In genomic region chr7:79313519-79314059, GRCm38 (mm10) we compare ENCODE assay signal across 8 mouse cellular contexts. TPM values are rescaled to one million over a fixed set of nuclear protein-coding genes. Genes with fewer than 3 reads are reported as not detected.
DNase-seq lines count a peak whose midpoint lies in the region; ATAC-seq and TF ChIP-seq lines count a peak whose summit lies in the region.
"Had no signal": no experiment of that assay in that cellular context is flagged by ENCODE, and none has a peak within 500 bp of the region (broad histone marks: within the 10 kb centered on the region; RNA-seq: fewer than 3 reads in every experiment).

No protein-coding gene starts in this region.

- no peaks in the 10 kb centered on the region for H3K9me3 ChIP-seq in G1E (replicated peaks)
- H3K9me3 ChIP-seq in forebrain, embryonic 13.5 days (replicated peaks): no peaks in the 10 kb centered on the region
- no peaks in the 10 kb centered on the region for H3K9me3 ChIP-seq in liver, embryonic 16.5 days (replicated peaks; ENCODE audit: control insufficient read depth, low read length)
- H3K9me3 ChIP-seq: neural tube, embryonic 12.5 days had no signal

- peaks cover 92% of the 10 kb centered on the region for H3K4me1 ChIP-seq in G1E (ENCODE audit: insufficient read depth, low read depth, low read length)
- H3K4me1 ChIP-seq in forebrain, embryonic 13.5 days: peaks cover 84% of the 10 kb centered on the region
- peaks cover 54% of the 10 kb centered on the region for H3K4me1 ChIP-seq in liver, embryonic 16.5 days (ENCODE audit: control insufficient read depth, low read depth, low read length)

- peak overlapping the region; percentile 46 for H3K27ac ChIP-seq in forebrain, embryonic 13.5 days
- H3K27ac ChIP-seq in liver, embryonic 16.5 days (ENCODE audit: low read length): peak overlapping the region; percentile 65

- peak; percentile 15 for DNase-seq in CD4-positive, CD25-positive, alpha-beta regulatory T cell, adult 2 months (ENCODE audit: low read depth, low spot score)
- peak; percentile 63 for DNase-seq in G1E (ENCODE audit: low spot score)
- no peak for DNase-seq in layer of hippocampus, adult 9-11 months
- no peak for DNase-seq in left cerebral cortex, postnatal 36 days (ENCODE audit: low spot score in 2 of 2)
- DNase-seq in layer of hippocampus, postnatal 36 days: no peak

- no peak overlapping the region for H3K4me2 ChIP-seq in forebrain, embryonic 13.5 days
- no peak overlapping the region; the same call in 1 of the 2 replicates for H3K4me2 ChIP-seq in liver, embryonic 16.5 days (ENCODE audit: low read depth, low read length)
- H3K4me2 ChIP-seq: neural tube, embryonic 12.5 days had no signal

- H3K36me3 ChIP-seq in G1E (replicated peaks): peaks cover 55% of the 10 kb centered on the region
- no peaks in the 10 kb centered on the region for H3K36me3 ChIP-seq in forebrain, embryonic 13.5 days (ENCODE audit: poor library complexity, severe bottlenecking)
- no peaks in the 10 kb centered on the region for H3K36me3 ChIP-seq in liver, embryonic 16.5 days (ENCODE audit: control insufficient read depth, insufficient read depth)
- H3K36me3 ChIP-seq: neural tube, embryonic 12.5 days had no signal

- H3K27me3 ChIP-seq in G1E (ENCODE audit: insufficient read depth, low read length): no peaks in the 10 kb centered on the region
- H3K27me3 ChIP-seq in forebrain, embryonic 13.5 days: no peaks in the 10 kb centered on the region
- H3K27me3 ChIP-seq in liver, embryonic 16.5 days (ENCODE audit: control insufficient read depth, insufficient read depth, low read depth, low read length): no peaks in the 10 kb centered on the region
- H3K27me3 ChIP-seq: neural tube, embryonic 12.5 days had no signal

- peak; percentile 40; the same call in 1 of the 2 replicates for ATAC-seq in G1E (ENCODE audit: extremely low read depth, insufficient number of reproducible peaks, low FRiP score, poor library complexity, severe bottlenecking)
- peak; percentile 25 for ATAC-seq in forebrain, embryonic 13.5 days
- ATAC-seq in liver, embryonic 16.5 days (ENCODE audit: low read depth): peak; percentile 50; the same call in 1 of the 2 replicates

- no peak for TF ChIP-seq CTCF in G1E (IDR thresholded peaks at IDR 0.05; ENCODE audit: low read depth, low read length)

- WGBS in forebrain, embryonic 13.5 days: 48% methylated on average over 12 of the region's 12 CpGs
- 13% methylated on average over 12 of the region's 12 CpGs for WGBS in liver, embryonic 16.5 days (ENCODE audit: insufficient replicate concordance)

- H3K4me3 ChIP-seq in G1E (ENCODE audit: low read depth, low read length): peak overlapping the region; percentile 63; the same call in 1 of the 2 replicates
- H3K4me3 ChIP-seq in forebrain, embryonic 13.5 days: no peak overlapping the region
- H3K4me3 ChIP-seq in liver, embryonic 16.5 days (ENCODE audit: low read depth, low read length): no peak overlapping the region
- H3K4me3 ChIP-seq: neural tube, embryonic 12.5 days had no signal

- intact Hi-C loops in left cerebral cortex, postnatal 36 days (cut with DNase I): loop anchor here (5.0 kb wide), 1 partner anchor 34 kb away; no protein-coding TSS in a partner anchor

- no peak overlapping the region for H3K9ac ChIP-seq in forebrain, embryonic 13.5 days
- H3K9ac ChIP-seq in liver, embryonic 16.5 days (ENCODE audit: low read depth, low read length): no peak overlapping the region
- H3K9ac ChIP-seq: neural tube, embryonic 12.5 days had no signal

RNA-seq across cellular contexts. Expression of gene Abhd2, which starts 40.6 kb away (rescaled TPM):
- 68.8 and 69.2 TPM in 2 replicates for total RNA-seq in G1E (2014; fragmentation: Nextera tagmentation)
- total RNA-seq in G1E (2017): 31.9 and 33.8 TPM in 2 replicates
- polyA plus RNA-seq in G1E (2012): 8.3 and 9.1 TPM in 2 replicates
- 16.9 and 17.3 TPM in 2 replicates for polyA plus RNA-seq in forebrain, embryonic 13.5 days (2015; fragmentation: Nextera tagmentation; extraction: Ambion mirVana)
- polyA plus RNA-seq in liver, embryonic 16.5 days (2015; fragmentation: Nextera tagmentation; extraction: Ambion mirVana): 13.1 and 14.4 TPM in 2 replicates
- total RNA-seq in left cerebral cortex, postnatal 36 days (2021): 100 to 1,000 TPM; 107 to 115 TPM
- 10 to 100 TPM; 67.6 to 67.7 TPM for total RNA-seq in layer of hippocampus, postnatal 36 days (2021)

Comparison
In these comparisons a context has a peak if more than half of its experiments do, and no peak if none do; other contexts are left out.
1. DNase-seq: peak in CD4-positive, CD25-positive, alpha-beta regulatory T cell, adult 2 months (single experiment) and G1E (single experiment); none in layer of hippocampus, adult 9-11 months (single experiment), left cerebral cortex, postnatal 36 days (0 of 2) and layer of hippocampus, postnatal 36 days (0 of 2).
2. Peak in every context shown above with its lines, with median percentiles within 50 percentile points of each other: ATAC-seq.